Mouse (Mus musculus): Measurements from ENCODE around the gene Saa2. TPM values are rescaled to one million over a fixed set of nuclear protein-coding genes. Genes with fewer than 3 reads are reported as not detected.
A peak's percentile ranks its signal among the peaks of the same experiment; 100 is the strongest.
"Not testable (repeated sequence)": the region's sequence is repeated elsewhere in the genome, so short reads cannot be mapped to it uniquely, and the experiment has no call there.

Gene Saa2
- total RNA-seq (2021), result not detected

DNA sequence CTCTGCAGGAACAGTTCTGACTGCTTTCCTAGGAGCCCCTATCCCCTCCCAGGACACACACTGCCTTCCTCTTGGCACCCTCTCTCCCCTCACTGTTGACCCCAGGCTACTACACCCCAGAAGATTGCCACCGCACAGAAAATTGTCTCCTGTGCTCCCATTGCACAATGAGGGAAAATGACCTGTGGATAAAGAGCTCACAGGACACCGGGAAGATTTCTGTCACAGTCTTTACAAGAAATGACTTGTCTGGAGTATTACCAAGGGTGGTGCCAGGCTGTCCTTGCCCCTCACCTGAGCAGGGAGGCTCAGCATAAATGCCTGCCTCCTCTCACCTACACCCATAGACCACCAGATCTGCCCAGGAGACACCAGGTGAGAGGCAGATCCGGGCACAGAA is at the start of gene Saa2:
TSS of gene Saa2 (plus strand) at position 301 of the 400 bp plus-strand sequence.
- no peak for DNase-seq

DNA sequence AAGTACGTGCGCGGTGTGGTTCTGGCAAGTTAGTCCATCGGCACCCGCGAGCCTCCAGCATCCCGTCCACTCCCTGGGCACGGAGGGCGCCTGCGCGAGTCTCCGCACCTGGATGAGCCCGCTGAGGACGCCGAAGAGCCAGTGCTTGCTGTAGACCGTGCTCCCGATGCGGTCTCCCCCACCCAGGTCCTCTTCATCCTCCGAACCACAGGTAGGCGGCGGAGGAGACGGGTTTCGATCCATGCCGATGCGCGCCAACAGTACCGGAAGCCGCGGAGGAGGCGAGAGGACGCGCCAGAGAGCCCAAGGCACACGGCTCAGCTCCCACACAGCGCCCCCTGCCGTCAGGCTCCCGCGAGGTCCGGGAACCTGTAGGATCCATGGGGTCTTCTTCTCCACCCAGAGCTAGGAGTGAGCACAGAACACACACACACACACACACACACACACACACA is 41.2 kb upstream of the Saa2 start, which contains the start of gene Saal1:
TSS of gene Saal1 (minus strand) at position 291 of the 455 bp plus-strand sequence.
- peak; percentile 93 for DNase-seq

DNA sequence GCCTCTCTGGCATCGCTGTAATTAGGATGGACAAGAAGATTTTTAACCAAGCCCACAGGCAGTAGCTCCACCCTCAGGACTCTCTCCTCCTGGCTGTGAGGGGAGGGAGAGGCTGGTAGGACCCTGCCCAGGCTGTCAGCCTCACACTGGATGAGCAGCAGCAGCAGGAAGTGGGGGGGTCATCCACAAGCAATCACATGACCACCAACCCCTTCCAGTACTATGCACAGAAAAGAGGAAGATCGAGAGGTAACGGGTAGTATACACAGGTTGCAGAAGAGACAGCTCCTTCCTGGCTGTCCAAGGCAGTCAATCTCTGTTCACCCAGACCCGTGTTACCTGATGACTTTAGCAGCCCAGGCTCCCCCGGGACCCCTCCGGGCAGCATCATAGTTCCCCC is 39.3 kb upstream of the Saa2 start:
- no peak for DNase-seq

DNA sequence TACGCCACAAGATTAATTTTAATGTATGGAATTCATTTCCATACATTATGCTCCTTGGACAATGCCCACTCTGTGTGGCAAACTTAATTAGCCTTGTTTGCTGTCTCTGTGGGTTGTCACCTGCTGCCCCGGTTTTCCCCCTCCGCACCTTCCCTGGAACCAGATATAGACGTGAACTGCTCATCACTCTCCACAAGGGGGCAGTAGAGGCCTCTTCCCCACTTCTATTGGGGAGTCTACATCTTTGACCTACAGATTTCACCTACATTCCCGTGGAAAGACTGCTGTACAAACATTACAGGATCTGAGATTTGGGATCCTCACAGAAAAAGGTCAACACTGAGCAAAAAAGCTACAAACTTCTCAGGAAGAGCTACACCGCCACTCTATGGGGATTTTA is 37.1 kb upstream of the Saa2 start:
- DNase-seq, result peak; percentile 69

DNA sequence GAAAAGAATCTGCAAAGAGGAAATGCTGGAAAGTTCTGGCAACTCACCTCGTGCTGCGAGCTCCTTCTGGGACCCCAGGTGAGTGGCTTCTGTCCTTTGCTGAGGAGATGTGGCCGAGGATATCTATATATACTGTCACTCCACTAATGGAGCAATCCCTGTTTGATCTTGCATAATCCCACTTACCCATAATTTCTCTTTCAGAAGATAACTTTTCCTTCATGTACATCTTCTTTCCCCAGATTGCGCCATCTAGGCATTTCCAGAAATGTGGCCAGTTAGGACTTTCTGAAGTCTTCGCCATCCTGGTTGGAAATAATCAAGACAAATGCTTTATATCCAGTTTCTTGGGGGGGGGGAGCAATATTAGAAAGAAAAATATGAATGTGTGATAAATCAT is 36.0 kb upstream of the Saa2 start, which contains the start of gene Saa3:
TSS of gene Saa3 (minus strand) at position 101 of the 400 bp plus-strand sequence.
- DNase-seq, result no peak

DNA sequence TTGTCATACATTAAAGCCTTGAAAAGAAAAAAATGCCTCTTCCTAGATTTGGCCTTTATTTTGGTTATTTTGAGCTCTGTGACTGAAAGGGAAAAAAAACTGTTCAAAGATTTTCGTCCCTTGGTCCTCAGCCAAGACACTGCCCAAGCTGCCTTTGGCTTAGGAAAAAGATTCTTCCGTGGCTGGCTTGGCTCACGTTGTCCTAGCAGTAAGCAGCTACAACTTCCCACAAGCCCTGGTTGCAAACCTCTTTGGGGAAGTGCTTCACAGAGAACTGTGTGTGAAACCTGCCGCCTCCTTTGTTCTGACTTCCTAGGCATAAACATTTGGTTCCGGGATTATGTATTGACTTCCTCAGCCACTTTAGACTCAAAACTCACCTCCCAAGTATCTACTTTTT is 34.7 kb upstream of the Saa2 start:
- DNase-seq, result peak; percentile 26

DNA sequence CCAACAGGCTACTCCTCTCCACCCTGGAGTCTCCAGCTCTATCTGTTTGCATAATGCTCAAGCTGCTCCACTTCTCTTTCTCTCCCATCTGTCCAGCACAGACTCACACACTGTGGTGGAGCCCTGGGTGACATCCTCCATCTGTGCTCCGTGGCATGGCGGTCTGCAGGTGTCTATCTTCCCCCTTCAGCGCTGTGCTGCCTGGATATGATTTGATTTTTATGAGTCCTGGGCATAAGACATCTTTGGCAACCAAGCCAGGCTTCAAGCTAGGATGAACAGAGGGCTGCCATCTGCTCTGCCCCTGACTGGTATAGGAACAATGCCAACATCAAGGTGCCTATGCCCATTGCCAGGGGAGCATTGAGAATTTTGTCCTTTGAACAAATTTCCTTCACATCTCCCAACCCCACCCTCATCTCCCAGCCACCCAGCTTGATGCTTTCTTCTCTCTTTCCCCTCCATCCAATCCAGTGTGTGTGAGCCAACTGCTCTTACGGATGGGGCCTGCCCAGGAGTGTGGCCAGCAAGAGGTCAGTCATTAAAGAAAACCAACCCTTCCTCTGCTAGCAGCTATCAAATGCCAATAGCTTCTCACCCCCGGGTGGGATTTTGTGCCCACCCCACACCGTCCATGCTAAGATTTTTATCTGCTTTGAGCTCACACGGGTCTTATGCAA is 32.9 kb upstream of the Saa2 start:
- no peak for DNase-seq

DNA sequence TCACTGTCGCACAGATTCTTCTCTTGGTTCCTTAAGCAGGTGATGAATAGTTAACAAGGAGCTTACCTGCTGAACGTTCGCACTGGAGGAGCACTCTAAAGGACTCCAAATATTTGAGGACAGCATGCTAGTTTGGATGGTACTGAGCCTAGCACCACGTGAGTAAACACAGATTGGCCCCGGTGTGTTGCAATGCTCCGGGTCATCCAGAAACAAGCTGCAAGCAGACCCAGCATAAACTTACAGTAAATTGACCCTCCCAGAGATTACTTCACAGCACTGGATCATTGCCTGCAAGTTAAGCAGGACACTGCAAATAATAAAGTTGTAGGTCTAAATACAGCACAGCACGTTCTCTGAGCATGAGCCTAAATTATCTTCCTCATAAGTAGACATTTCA is 32.1 kb upstream of the Saa2 start:
- no peak for DNase-seq

DNA sequence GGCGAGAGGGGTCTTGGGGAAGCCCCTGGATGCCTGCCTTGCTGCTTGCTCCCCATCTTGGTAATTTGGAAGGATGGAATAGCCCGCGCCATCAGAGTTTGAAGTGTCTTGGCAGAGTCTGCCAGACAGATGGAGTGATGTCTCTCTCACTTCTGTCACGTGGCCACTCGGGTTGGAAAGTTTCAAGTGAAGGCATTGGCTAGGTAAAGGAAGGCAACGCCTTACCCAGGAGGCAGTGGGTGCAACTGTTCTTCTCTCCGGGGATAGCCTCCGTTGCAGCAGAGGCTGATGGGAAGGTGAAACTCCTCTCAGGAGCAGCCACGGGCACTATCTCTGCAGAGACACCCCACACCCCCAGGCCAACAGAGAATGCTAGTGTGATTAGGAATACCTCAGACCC is 31.1 kb upstream of the Saa2 start:
- DNase-seq, result no peak

DNA sequence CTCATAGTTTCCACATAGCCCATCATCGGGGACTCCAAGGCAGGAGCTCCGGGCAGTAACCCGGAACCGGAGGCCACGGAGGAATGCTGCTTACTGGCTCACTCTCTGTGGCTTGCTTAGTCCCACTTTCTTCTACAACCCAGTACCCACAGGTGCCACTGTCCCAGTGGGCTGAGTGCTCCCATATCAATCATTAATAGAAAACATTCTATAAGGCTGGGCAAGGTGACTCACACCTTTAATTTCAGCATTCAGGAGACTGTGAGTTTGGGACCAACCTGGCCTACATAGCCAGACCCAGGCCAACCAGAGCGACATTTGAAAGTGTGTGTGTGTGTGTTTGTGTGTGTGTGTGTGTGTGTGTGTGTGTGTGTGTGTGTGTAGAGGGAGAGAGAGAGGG is 28.2 kb upstream of the Saa2 start:
- no peak for DNase-seq

DNA sequence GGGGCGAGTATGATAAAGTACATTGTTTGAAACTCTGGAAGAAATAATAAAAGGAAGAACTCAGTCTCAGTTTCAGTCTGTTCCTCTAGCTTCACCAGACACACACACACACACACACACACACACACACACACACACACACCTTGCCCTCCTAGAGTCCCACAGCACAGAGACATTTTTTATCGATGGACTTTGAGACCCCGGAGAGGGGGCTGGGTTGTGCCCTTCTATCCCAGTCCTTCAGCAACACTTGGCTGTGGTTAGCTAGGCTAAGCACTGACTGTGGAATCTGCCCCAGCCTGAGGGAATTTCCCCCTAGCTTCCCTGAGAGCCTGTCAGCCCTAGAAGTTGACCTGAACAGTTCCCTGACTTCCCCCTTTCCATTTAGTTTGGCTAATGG is 27.7 kb upstream of the Saa2 start:
- DNase-seq, result no peak

DNA sequence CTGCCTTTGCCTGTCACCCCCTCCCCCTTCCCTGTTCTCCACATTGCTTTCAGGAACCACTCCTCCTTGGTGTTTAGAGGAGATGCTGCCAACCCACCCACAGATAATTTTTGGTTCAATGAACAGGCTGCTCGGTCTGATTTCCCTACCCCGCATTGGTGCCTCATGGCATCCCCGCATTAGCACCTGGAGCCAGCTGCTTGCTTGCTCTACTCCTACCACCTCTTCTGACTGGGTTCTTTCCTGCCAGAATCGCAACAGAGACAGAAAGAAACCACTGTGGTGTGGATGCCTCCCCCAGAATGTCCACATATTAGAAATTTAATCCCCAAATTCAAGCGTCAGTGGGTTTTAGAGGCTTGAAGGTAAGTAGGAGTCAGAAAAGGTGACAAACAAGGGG is 27.2 kb upstream of the Saa2 start:
- DNase-seq, result no peak

DNA sequence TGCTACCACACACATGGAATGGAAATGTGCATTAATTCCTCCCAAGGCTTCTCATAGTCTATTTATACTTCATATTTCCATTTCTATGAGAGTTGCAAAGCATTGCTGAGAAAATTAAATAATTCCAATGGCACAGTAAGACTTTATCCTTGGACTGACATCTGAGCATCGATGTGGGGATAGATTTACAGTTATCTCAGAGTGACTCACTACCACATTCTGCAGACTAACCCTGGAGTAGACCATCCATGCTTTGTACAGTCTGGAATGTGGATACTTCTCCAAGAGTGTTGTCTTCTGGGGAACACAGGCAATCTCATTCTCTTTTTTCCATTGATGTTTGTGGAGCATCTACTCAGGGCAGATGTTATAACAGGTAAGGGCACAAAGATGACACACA is 24.0 kb upstream of the Saa2 start:
- DNase-seq, result no peak

DNA sequence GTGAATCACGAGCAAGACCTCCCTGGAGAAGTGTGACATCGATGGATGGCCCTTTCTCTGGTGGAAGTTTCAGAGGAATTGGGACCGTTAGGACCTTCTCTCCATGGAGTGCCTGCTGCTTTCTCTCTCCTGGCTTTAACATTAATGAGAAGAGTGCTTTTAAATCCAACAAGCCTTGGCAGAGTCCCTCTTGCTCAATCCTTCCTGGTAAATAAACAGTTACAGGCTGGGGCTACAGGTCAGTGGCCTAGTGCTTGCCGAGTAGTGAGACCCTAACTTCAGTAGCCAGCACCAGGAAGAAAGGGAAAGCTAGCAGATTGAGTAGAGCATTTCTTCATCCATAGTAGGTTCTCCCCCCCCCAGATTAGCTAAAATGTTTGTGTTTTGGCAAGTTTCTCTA is 19.1 kb upstream of the Saa2 start, which contains the start of gene Saa4:
TSS of gene Saa4 (minus strand) at position 146 of the 400 bp plus-strand sequence.
- no peak for DNase-seq

DNA sequence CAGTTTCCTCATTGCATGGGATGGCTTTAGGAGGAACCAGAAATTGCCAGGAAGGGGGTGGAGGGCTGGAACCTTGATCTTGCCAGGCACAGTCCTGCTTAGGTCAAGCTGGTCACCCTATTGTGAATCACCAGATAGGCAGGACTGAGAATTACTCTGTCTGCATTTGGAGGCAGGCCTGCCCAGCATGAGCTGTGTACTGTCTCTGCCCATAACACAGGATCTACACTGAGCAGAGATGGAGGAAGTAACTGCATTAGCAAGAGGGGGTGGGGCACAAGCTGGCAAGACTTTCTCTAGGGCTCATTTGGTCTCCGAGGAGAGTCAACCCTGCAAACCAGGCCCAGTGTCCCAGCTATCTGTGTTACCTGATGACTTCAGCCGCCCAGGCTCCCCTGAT is 16.6 kb upstream of the Saa2 start:
- no peak for DNase-seq

DNA sequence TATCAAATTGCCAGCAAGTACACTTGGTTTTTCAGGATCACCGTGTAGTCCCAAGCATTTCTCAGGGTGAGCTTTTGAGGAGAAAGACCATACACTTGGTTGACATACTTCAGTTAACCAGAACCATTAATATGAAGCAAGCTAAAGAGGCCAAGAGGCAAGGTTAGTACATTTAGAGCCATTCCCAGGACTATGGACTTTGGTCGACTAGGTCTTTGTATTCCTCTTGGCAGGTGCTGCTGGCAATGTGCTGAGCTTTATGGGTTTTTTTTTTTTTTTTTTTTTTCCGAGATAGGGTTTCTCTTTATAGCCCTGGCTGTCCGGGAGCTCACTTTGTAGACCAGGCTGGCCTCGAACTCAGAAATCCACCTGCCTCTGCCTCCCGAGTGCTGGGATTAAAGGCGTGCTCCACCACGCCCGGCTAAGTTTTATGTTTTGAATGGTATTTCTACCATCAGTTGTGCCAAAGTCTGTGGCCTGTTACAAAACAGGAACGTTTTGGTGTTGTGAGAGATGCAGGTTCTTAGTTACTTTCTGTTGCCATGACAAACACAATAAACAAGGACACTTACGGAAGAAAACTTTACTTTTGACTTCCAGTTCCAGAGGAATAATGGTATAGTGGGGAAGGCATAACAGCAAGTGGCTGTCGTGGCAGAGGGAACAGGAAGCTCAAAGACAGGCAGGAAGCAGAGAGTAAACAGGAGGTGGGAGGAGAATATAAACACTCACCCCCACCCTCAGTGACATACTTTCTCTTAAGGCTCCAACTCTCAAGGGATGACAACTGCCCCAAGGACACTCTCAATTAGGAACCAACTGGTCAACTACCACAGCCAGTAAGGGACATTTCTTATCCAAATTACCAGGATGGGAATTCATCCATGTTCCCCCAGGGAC is 12.8 kb upstream of the Saa2 start:
- DNase-seq, result no peak

DNA sequence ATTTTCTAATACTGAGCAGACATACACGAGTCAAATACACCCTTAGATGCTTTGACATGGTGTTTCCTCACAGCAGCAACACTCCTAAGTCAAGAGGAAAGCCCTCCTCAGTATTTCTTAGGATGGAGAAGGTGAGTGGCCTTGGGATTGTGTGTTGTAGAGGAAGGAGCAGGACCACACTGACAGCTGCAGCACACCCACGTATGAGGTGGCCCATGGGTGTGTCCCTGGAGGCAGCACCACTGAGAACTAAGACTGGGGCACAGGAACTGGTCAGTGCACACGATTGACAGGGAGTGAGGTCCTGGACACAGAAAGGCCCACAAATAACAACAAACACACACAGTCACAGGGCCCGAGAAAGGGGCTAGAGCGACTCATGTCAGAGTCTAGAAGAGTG is 11.5 kb upstream of the Saa2 start:
- DNase-seq, result not testable (repeated sequence)

DNA sequence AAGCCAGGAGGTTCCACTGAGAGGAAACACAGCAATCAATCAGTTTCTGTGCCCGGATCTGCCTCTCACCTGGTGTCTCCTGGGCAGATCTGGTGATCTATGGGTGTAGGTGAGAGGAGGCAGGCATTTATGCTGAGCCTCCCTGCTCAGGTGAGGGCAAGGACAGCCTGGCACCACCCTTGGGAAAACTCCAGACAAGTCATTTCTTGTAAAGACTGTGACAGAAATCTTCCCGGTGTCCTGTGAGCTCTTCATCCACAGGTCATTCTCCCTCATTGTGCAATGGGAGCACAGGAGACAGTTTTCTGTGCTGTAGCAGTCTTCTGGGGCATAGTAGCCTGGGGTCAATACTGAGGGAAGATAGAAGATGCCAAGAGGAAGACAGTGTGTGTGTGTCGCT is 8.7 kb upstream of the Saa2 start, which contains the start of gene Saa1:
TSS of gene Saa1 (minus strand) at position 101 of the 400 bp plus-strand sequence.
- DNase-seq, result not testable (repeated sequence)

DNA sequence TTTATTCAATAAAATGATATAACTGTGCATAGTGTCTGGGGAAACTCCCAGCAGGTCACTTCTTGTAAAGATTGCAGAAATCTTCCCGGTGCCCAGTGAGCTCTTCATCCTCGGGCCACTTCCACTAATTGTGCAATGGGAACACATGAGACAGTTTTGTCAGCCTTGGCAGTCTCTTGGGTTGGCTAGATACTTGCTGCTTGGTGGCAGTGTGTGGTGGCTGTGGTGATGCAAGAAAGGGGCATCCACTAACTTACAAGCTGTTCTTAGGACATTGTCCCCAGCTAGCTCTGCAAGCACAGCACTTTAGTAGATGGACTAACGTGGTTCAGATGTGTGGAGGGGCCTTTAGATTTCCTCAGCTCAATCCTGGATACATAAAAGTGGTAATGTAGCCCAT is 5.8 kb upstream of the Saa2 start:
- no peak for DNase-seq

DNA sequence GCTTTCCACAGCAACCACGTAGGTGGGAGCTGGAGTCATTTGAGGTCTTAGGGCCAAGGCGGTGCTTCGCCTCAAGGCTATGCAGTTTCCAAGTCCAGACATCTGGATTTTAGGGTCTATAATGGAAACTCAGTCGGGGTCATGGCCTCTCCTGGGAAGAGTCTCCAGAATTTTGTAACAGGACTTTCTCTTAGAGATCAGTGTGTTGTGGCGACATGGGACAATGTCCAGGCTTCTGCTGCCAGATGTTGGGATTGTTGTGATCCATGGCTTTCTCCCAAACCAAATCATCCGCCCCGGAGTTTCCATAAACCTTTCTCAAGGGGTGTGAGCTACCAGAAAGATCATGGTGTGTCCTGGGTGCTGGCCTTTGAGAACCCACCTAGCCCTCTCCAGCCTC is 5.2 kb upstream of the Saa2 start:
- DNase-seq, result no peak

DNA sequence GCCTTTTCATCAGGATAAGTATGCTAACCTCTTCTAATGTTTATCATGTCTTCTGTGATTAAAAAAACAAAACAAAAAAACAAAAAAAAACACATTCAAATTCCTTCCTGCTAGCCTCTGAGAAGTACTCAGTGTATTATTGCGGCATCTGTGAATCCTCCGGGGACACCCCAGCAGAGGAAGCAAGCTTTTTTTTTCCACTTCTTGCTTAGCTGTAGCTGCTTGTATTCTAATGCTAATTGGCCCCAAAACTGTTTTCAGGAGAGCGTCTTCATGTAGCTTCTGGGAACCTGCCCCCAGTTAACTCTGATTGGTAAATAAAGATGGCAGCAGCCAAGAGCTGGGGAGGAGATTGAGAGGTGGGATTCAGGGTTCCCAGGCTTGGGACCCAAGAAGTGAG is 3.1 kb upstream of the Saa2 start:
- DNase-seq, result no peak

DNA sequence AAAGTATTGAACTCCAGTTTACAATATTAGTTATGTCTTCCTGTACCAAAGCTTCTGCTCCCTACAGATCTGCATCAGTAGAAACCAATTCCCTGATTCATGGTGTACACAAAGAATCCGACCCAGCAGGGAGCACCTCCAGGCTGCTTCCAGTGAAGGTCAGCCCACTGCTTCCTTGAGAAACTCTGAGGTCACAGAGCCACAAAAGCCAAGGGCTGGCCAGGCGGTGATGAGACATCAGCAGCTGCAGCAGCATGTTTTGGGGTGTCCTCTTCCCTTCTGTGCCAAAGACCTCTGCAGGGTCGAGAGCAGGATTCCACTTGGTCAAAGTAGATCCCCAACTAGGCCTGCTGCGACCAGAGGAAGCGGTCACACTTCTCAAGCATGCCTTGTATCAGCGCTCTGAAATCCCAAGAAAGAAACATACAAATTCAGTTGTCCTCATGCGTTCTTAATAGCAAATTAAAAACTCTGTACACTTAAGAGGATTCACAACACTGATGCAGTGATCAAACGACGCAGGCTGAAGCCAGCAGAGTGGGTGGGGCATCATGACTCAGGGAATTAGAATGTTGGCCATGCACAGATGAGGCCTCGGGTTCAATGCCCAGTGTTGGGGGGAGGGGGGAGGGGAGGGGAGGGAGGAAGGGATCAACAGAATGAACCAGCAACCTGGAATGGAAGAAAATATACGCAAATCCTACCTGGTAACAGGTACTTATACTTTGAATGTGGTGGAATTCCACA is 9.6 kb downstream of the Saa2 start:
- no peak for DNase-seq

DNA sequence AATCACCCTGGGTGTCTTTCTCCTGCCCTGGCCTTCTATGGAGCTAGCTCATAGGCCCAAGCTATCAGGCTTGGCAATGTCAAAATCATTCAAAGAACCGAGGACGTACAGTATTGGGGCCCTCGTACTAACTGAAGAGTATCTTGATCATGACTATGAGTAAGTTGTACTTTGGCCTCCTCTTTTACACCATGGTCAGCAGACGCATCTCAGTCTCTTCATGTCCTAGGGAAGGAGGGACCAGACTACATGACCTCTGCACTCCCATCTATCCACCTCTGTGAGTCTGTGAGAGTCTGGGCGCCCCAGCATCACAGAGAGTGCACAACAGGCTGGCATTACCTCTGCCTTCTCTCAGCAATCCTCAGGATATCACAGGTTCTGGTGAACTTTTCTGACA is 11.0 kb downstream of the Saa2 start:
- DNase-seq, result no peak

All from heart, postnatal 4 days (tissue).